In the genomic region with DNA sequence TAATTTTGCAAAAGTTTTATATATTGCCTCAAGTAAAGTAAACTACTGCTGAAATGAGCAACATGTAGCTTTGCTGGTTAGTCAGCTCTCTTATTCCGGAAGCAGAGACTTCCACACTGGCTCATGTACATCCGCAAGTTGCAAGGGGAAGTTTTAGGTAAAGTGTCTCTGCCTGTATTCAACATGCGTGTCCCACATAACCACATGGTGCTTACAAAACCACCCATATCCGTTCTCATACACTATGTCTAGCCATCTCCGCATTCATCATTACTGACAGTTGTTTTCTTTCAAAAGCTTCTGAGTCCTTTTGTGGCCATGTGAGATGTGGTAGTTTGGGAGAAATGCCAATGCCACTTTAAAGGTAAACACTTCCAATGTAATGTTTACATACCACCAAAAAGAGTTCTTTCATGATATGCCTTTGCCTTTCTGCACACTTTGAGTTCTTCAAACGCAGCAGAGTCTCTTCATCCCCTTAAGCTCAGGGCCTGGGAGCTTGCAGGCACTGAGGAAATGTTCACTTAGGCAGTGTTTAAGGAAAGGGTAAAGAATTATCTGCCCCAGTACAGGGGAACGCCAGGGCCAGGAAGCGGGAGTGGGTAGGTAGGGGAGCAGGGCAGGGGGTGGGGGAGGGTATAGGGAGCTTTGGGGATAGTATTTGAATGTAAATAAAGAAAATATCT, we compare ENCODE assay signal across 11 mouse cellular contexts.
DNase-seq lines count a peak whose midpoint lies in the region; ATAC-seq lines count a peak whose summit lies in the region.
"Had no signal": no experiment of that assay in that cellular context is flagged by ENCODE, and none has a peak within 500 bp of the region (broad histone marks: within the 10 kb centered on the region; RNA-seq: fewer than 3 reads in every experiment).

No protein-coding gene starts in this region.

- no peak overlapping the region for H3K9ac ChIP-seq in liver, embryonic 13.5 days
- H3K9ac ChIP-seq: heart, embryonic 15.5 days had no signal

- H3K9me3 ChIP-seq in liver, embryonic 13.5 days (replicated peaks) = no peaks in the 10 kb centered on the region
- no peaks in the 10 kb centered on the region for H3K9me3 ChIP-seq in limb, embryonic 10.5 days (replicated peaks)
- H3K9me3 ChIP-seq: heart, embryonic 15.5 days had no signal

- no peaks in the 10 kb centered on the region for H3K4me1 ChIP-seq in liver, embryonic 13.5 days (replicated peaks)
- H3K4me1 ChIP-seq in limb, embryonic 10.5 days = no peaks in the 10 kb centered on the region
- H3K4me1 ChIP-seq: heart, embryonic 15.5 days had no signal

- H3K27ac ChIP-seq in liver, embryonic 13.5 days = no peak overlapping the region
- H3K27ac ChIP-seq in limb, embryonic 10.5 days = no peak overlapping the region
- H3K27ac ChIP-seq: heart, embryonic 15.5 days had no signal

- 36% methylated on average over 8 of the region's 8 CpGs for WGBS in liver, embryonic 13.5 days (ENCODE audit: insufficient replicate concordance)
- WGBS in limb, embryonic 10.5 days = 87% methylated on average over 8 of the region's 8 CpGs

- no peak for DNase-seq in liver, embryonic 13.5 days
- no peak for DNase-seq in liver
- DNase-seq in thymus, postnatal 4 days = peak; percentile 10
- no peak for DNase-seq in limb, embryonic 10.5 days (ENCODE audit: low spot score)
- no peak for DNase-seq in left cerebral cortex, postnatal 36 days (ENCODE audit: low spot score in 2 of 2)
- no peak for DNase-seq in adrenal gland, adult 8-10 months
- DNase-seq: kidney, postnatal 4 days had no signal

- peak; percentile 31; the same call in 1 of the 2 replicates for ATAC-seq in liver, embryonic 13.5 days (ENCODE audit: low read depth)
- ATAC-seq in inflammation-experienced regulatory T-cells, adult 6 months = peak; percentile 94
- peak; percentile 98 for ATAC-seq in monocyte, adult 5-6 weeks (replicated peaks; ENCODE audit: insufficient number of reproducible peaks, low FRiP score, low TSS enrichment, poor library complexity, severe bottlenecking)
- ATAC-seq: forebrain, embryonic 14.5 days had no signal

- no peaks in the 10 kb centered on the region for H3K36me3 ChIP-seq in liver, embryonic 13.5 days
- no peaks in the 10 kb centered on the region for H3K36me3 ChIP-seq in limb, embryonic 10.5 days
- H3K36me3 ChIP-seq: heart, embryonic 15.5 days had no signal

- no peak overlapping the region for H3K4me2 ChIP-seq in liver, embryonic 13.5 days
- H3K4me2 ChIP-seq: heart, embryonic 15.5 days had no signal

- no peak overlapping the region for H3K4me3 ChIP-seq in liver, embryonic 13.5 days (replicated peaks)
- no peak overlapping the region for H3K4me3 ChIP-seq in limb, embryonic 10.5 days
- H3K4me3 ChIP-seq: heart, embryonic 15.5 days had no signal

- H3K27me3 ChIP-seq in liver, embryonic 13.5 days = no peaks in the 10 kb centered on the region
- H3K27me3 ChIP-seq in limb, embryonic 10.5 days (ENCODE audit: low read depth, poor library complexity, severe bottlenecking) = no peaks in the 10 kb centered on the region
- H3K27me3 ChIP-seq: heart, embryonic 15.5 days had no signal

- intact Hi-C loops in left cerebral cortex, postnatal 36 days (cut with DNase I) = no loop called here

Comparison
In these comparisons a context has a peak if more than half of its experiments do, and no peak if none do; other contexts are left out.
1. ATAC-seq: peak in every context shown above with its lines; median percentile 98 in monocyte, adult 5-6 weeks; 94 in inflammation-experienced regulatory T-cells, adult 6 months; 31 in liver, embryonic 13.5 days.